Mouse (Mus musculus) E14TG2a.4 (cell line): ENCODE measurements at regions not wholly inside any gene's neighbourhood (a gene's known extent, or its start where the extent isn't known, plus 50 kb on each side); places are given as distances from the start of the nearest gene placed in this dataset.

Source experiments
- H3K27me3 ChIP-seq: 2 replicates; pipeline ENCODE4 v1.6.1; 2014; ENCODE audit warnings: low read length, control low read depth; ENCODE audit not compliant: insufficient read depth
- H3K36me3 ChIP-seq: 2 replicates; pipeline ENCODE4 v1.6.1; 2014; ENCODE audit warnings: low read length, control low read depth; ENCODE audit not compliant: insufficient read depth
- H3K4me1 ChIP-seq: replicated peaks from 2 replicates; pipeline ENCODE4 v1.6.1; 2014; ENCODE audit warnings: low read depth, low read length, control low read depth
- H3K4me3 ChIP-seq: replicated peaks from 2 replicates; pipeline ENCODE4 v1.5.1; 2014; ENCODE audit warnings: mild to moderate bottlenecking, low read length
- H3K9me3 ChIP-seq: 2 replicates; pipeline ENCODE4 v1.6.1; 2014; ENCODE audit warnings: low read length, control low read depth
- CTCF ChIP-seq: conservative IDR thresholded peaks from 2 replicates; pipeline ENCODE4 v1.5.1; 2014; ENCODE audit warnings: low read length
- NANOG ChIP-seq: IDR thresholded peaks from 2 replicates; pipeline ENCODE4 v1.6.1; 2014; ENCODE audit warnings: borderline replicate concordance, low read length, mixed read lengths
- POU5F1 ChIP-seq: IDR thresholded peaks from 2 replicates; pipeline ENCODE4 v1.6.1; 2014; ENCODE audit warnings: low read length, borderline replicate concordance

DNA sequence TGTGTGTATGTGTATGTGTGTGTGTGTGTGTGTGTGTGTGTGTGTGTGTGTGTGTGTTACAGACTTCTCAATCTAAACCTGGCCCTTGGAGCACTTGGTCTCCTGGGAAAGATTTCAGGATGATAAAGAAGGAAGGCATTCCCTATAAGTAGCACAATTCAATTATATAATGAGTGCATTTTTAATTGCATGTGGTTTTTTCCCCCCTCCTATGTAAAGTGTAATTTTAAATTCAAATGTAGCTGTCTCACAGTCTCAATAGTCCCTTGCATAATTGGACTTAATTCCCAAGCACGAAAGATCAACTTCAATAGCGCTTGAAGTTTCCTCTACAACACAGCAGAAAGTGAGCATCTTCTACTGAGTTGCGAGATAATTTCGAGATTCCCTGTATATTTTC lies 566.3 kb downstream of the Adgrl2 start:
- H3K4me3 ChIP-seq: no peak overlapping the region
- H3K36me3 ChIP-seq: no peaks in the 10 kb centered on the region
- H3K27me3 ChIP-seq: peaks cover 12% of the 10 kb centered on the region
- no peak for TF ChIP-seq NANOG
- no peak for TF ChIP-seq CTCF
- TF ChIP-seq POU5F1: no peak
- H3K9me3 ChIP-seq: no peaks in the 10 kb centered on the region
- peaks cover 20% of the 10 kb centered on the region for H3K4me1 ChIP-seq

- Histone ChIP-seq H3K9me3 (no peaks in the 10 kb centered on the region), H3K27me3 (peaks cover 12% of the 10 kb centered on the region), H3K4me1 (peaks cover 20% of the 10 kb centered on the region), H3K36me3 (no peaks in the 10 kb centered on the region), H3K4me3 (no peak overlapping the region)
- no peak for TF ChIP-seq CTCF
- no peak for TF ChIP-seq POU5F1
- no peak for TF ChIP-seq NANOG
Observed at GRCm38 (mm10) chr3:148423383-148423782, 567.0 kb downstream of the Adgrl2 start.

GRCm38 (mm10) chr3:148422720-148423119 lies 567.6 kb downstream of the Adgrl2 start:
- no peak for TF ChIP-seq POU5F1
- TF ChIP-seq NANOG: no peak
- TF ChIP-seq CTCF: no peak
- no peaks in the 10 kb centered on the region for H3K9me3 ChIP-seq
- no peak overlapping the region for H3K4me3 ChIP-seq
- no peaks in the 10 kb centered on the region for H3K36me3 ChIP-seq
- peaks cover 21% of the 10 kb centered on the region for H3K4me1 ChIP-seq
- peaks cover 12% of the 10 kb centered on the region for H3K27me3 ChIP-seq

DNA sequence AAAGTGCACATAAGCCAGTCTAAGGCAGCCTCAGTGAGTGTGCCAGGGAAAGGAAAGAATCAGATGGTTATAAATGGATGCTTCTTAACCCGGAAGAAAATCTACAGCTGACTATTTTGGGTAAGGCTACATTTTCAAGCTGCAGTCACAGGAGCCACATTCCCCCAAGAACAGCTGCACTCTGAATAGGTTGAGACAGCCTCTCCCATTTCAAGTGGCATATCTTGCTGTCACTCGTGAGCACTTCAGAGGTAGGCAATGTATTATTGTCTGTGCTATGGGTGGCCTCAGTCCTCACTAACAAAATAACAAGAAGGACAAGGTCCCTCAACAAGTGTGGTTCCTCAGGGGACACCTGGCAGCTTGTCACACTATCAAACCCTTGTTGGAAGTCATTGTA lies 568.1 kb downstream of the Adgrl2 start:
- Histone ChIP-seq H3K4me3 (no peak overlapping the region), H3K9me3 (no peaks in the 10 kb centered on the region), H3K27me3 (peaks cover 10% of the 10 kb centered on the region), H3K4me1 (peaks cover 24% of the 10 kb centered on the region), H3K36me3 (no peaks in the 10 kb centered on the region)
- no peak for TF ChIP-seq CTCF
- TF ChIP-seq NANOG: no peak
- TF ChIP-seq POU5F1: no peak

GRCm38 (mm10) chr3:148420303-148420702 lies 570.1 kb downstream of the Adgrl2 start:
- Histone ChIP-seq H3K4me1 (peaks cover 16% of the 10 kb centered on the region), H3K27me3 (no peaks in the 10 kb centered on the region), H3K9me3 (no peaks in the 10 kb centered on the region), H3K4me3 (no peak overlapping the region), H3K36me3 (no peaks in the 10 kb centered on the region)
- TF ChIP-seq CTCF: no peak
- no peak for TF ChIP-seq POU5F1
- no peak for TF ChIP-seq NANOG

DNA sequence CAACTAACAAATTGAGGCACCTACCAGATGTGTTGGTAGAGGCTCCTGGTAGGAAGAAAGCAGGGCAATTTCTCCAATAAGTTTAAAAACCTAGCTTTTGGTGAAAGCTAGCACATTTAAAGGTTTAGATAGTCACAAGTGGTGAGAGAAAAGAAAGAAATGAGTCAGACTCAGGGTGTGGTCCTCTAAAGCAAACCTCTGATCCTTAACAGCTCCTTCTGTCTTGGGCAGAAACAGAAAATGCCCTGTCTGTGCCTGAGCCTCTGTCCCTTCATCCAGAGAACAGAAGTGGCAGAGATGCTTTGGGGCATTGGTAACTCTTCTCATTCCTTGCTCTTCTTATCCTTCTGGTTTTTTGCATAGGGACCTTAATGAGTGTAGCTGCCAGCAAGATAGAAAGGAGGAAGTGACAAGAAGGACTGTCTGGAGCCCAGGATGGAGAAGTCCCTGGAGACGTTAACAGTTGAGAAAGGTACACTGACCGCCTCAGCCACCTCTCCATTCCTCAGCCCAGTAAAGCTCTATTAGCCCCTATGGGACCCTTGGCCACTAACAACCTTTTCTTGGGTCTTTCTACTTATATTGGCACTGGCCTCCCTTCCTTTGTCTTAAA lies 570.8 kb downstream of the Adgrl2 start:
- peaks cover 8% of the 10 kb centered on the region for H3K4me1 ChIP-seq
- TF ChIP-seq POU5F1 (no peak), NANOG (no peak)
- H3K27me3 ChIP-seq: no peaks in the 10 kb centered on the region
- no peak overlapping the region for H3K4me3 ChIP-seq
- no peaks in the 10 kb centered on the region for H3K36me3 ChIP-seq
- no peaks in the 10 kb centered on the region for H3K9me3 ChIP-seq

- no peaks in the 10 kb centered on the region for H3K36me3 ChIP-seq
- TF ChIP-seq NANOG (no peak), POU5F1 (no peak), CTCF (no peak)
- H3K9me3 ChIP-seq: no peaks in the 10 kb centered on the region
- H3K27me3 ChIP-seq: no peaks in the 10 kb centered on the region
- H3K4me1 ChIP-seq: 0 out of 2 replicates have a peak, but pooled peaks cover 4% of the 10 kb centered on the region
- no peak overlapping the region for H3K4me3 ChIP-seq
Observed at GRCm38 (mm10) chr3:148418067-148418466, 572.3 kb downstream of the Adgrl2 start.

GRCm38 (mm10) chr3:148415443-148415842 lies 574.9 kb downstream of the Adgrl2 start:
- H3K4me3 ChIP-seq: no peak overlapping the region
- no peaks in the 10 kb centered on the region for H3K36me3 ChIP-seq
- H3K27me3 ChIP-seq: no peaks in the 10 kb centered on the region
- 0 out of 2 replicates have a peak, but pooled peaks cover 4% of the 10 kb centered on the region for H3K4me1 ChIP-seq
- TF ChIP-seq POU5F1 (no peak), NANOG (no peak), CTCF (no peak)
- H3K9me3 ChIP-seq: no peaks in the 10 kb centered on the region

DNA sequence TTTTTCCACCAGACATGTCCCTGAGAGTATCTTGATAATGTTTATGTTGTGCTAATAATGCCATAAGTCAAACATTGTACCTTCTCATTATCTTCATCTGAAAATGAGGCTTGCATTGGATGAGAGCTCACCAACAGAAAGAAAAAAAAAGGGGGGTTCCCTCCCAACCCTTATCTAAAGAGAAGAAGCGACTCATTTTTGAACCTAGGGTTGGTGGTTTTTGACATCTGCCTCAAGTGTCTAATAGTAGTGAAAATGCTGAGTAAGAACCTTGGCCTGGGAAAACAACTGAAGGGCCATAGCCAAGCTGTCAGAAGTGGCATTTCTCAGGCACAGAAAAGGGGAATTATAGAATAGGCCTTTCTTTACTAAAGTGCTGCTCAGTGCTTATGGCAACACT lies 577.3 kb downstream of the Adgrl2 start:
- Histone ChIP-seq H3K9me3 (no peaks in the 10 kb centered on the region), H3K4me3 (no peak overlapping the region), H3K36me3 (no peaks in the 10 kb centered on the region), H3K4me1 (0 out of 2 replicates have a peak, but pooled peaks cover 4% of the 10 kb centered on the region), H3K27me3 (no peaks in the 10 kb centered on the region)
- TF ChIP-seq NANOG: no peak
- TF ChIP-seq POU5F1: no peak
- no peak for TF ChIP-seq CTCF
